Mouse (Mus musculus): ENCODE results near the gene Tmem8b. TPM values are rescaled to one million over a fixed set of nuclear protein-coding genes. Genes with fewer than 3 reads are reported as not detected.

Tmem8b gene
- polyA plus RNA-seq, 1 experiment from 2014 or later, result 17.1 TPM

- Histone ChIP-seq H3K9ac (replicated peaks) (no peak within 1 kb of the TSS), H3K36me3 (no peaks in the 10 kb centered on the region), H3K4me2 (replicated peaks) (no peak within 1 kb of the TSS), H3K4me3 (replicated peaks) (no peak within 1 kb of the TSS), H3K4me1 (replicated peaks) (no peaks in the 10 kb centered on the region), H3K27me3 (no peaks in the 10 kb centered on the region), H3K9me3 (no peaks in the 10 kb centered on the region), H3K27ac (no peak within 1 kb of the TSS)
- no peak for ATAC-seq
- 62% methylated on average over 3 of the region's 3 CpGs for WGBS
Measured at GRCm38 (mm10) chr4:43726995-43727394, 58.2 kb downstream of the Tmem8b start, which contains the start of gene Hrct1. TSS of gene Hrct1 (plus strand) at chr4:43727188.

GRCm38 (mm10) chr4:43727718-43728575 lies 59.2 kb downstream of the Tmem8b start:
- no peak for ATAC-seq
- Histone ChIP-seq H3K36me3 (no peaks in the 10 kb centered on the region), H3K9me3 (no peaks in the 10 kb centered on the region), H3K4me1 (replicated peaks) (no peaks in the 10 kb centered on the region), H3K27me3 (no peaks in the 10 kb centered on the region), H3K27ac (no peak overlapping the region), H3K4me2 (replicated peaks) (no peak overlapping the region), H3K4me3 (replicated peaks) (no peak overlapping the region), H3K9ac (replicated peaks) (no peak overlapping the region)
- 78% methylated on average over 7 of the region's 7 CpGs for WGBS

GRCm38 (mm10) chr4:43728576-43728954 lies 59.8 kb downstream of the Tmem8b start:
- H3K9me3 ChIP-seq, result no peaks in the 10 kb centered on the region
- 77% methylated on average over 5 of the region's 5 CpGs for WGBS
- no peaks in the 10 kb centered on the region for H3K36me3 ChIP-seq
- H3K27ac ChIP-seq, result no peak overlapping the region
- H3K4me3 ChIP-seq (replicated peaks), result no peak overlapping the region
- no peak for ATAC-seq
- no peak overlapping the region for H3K9ac ChIP-seq (replicated peaks)
- H3K4me1 ChIP-seq (replicated peaks), result no peaks in the 10 kb centered on the region
- no peak overlapping the region for H3K4me2 ChIP-seq (replicated peaks)
- no peaks in the 10 kb centered on the region for H3K27me3 ChIP-seq

- Histone ChIP-seq H3K27me3 (no peaks in the 10 kb centered on the region), H3K27ac (no peak overlapping the region), H3K9ac (replicated peaks) (no peak overlapping the region), H3K4me2 (replicated peaks) (no peak overlapping the region), H3K9me3 (no peaks in the 10 kb centered on the region), H3K4me3 (replicated peaks) (no peak overlapping the region), H3K4me1 (replicated peaks) (no peaks in the 10 kb centered on the region), H3K36me3 (no peaks in the 10 kb centered on the region)
- 77% methylated on average over 3 of the region's 3 CpGs for WGBS
- ATAC-seq, result no peak
Measured at GRCm38 (mm10) chr4:43729126-43729525, 60.4 kb downstream of the Tmem8b start.

- Histone ChIP-seq H3K36me3 (no peaks in the 10 kb centered on the region), H3K9me3 (no peaks in the 10 kb centered on the region), H3K9ac (replicated peaks) (no peak within 1 kb of the TSS), H3K4me3 (replicated peaks) (no peak within 1 kb of the TSS), H3K27me3 (no peaks in the 10 kb centered on the region), H3K4me1 (replicated peaks) (no peaks in the 10 kb centered on the region), H3K27ac (no peak within 1 kb of the TSS), H3K4me2 (replicated peaks) (no peak within 1 kb of the TSS)
- no peak for ATAC-seq
- 77% methylated on average over 14 of the region's 14 CpGs for WGBS
Measured at GRCm38 (mm10) chr4:43729794-43730550, 61.2 kb downstream of the Tmem8b start, which contains the start of gene Spaar. TSS of gene Spaar (plus strand) at chr4:43730034.

- Histone ChIP-seq H3K4me3 (replicated peaks) (no peak overlapping the region), H3K36me3 (no peaks in the 10 kb centered on the region), H3K9me3 (no peaks in the 10 kb centered on the region), H3K27ac (no peak overlapping the region), H3K4me1 (replicated peaks) (no peaks in the 10 kb centered on the region), H3K27me3 (no peaks in the 10 kb centered on the region), H3K9ac (replicated peaks) (no peak overlapping the region), H3K4me2 (replicated peaks) (no peak overlapping the region)
- WGBS, result 78% methylated on average over 21 of the region's 21 CpGs
- no peak for ATAC-seq
Measured at GRCm38 (mm10) chr4:43730750-43731297, 62.1 kb downstream of the Tmem8b start.

GRCm38 (mm10) chr4:43732171-43732570 lies 63.4 kb downstream of the Tmem8b start:
- no peak overlapping the region for H3K4me3 ChIP-seq (replicated peaks)
- H3K9me3 ChIP-seq, result no peaks in the 10 kb centered on the region
- no peak for ATAC-seq
- H3K27me3 ChIP-seq, result no peaks in the 10 kb centered on the region
- no peaks in the 10 kb centered on the region for H3K4me1 ChIP-seq (replicated peaks)
- no peak overlapping the region for H3K9ac ChIP-seq (replicated peaks)
- no peaks in the 10 kb centered on the region for H3K36me3 ChIP-seq
- whole genome bisulfite sequencing, result 19% methylated on average over 1 of the region's 1 CpGs
- H3K4me2 ChIP-seq (replicated peaks), result no peak overlapping the region
- H3K27ac ChIP-seq, result no peak overlapping the region

- no peak overlapping the region for H3K4me2 ChIP-seq (replicated peaks)
- no peaks in the 10 kb centered on the region for H3K4me1 ChIP-seq (replicated peaks)
- no peak for ATAC-seq
- 89% methylated on average over 5 of the region's 5 CpGs for WGBS
- no peaks in the 10 kb centered on the region for H3K9me3 ChIP-seq
- H3K27ac ChIP-seq, result no peak overlapping the region
- H3K9ac ChIP-seq (replicated peaks), result no peak overlapping the region
- no peak overlapping the region for H3K4me3 ChIP-seq (replicated peaks)
- no peaks in the 10 kb centered on the region for H3K36me3 ChIP-seq
- H3K27me3 ChIP-seq, result no peaks in the 10 kb centered on the region
Measured at GRCm38 (mm10) chr4:43733186-43733585, 64.4 kb downstream of the Tmem8b start.

GRCm38 (mm10) chr4:43737144-43737543 lies 68.4 kb downstream of the Tmem8b start:
- Histone ChIP-seq H3K4me1 (replicated peaks) (no peaks in the 10 kb centered on the region), H3K27me3 (no peaks in the 10 kb centered on the region), H3K4me2 (replicated peaks) (no peak overlapping the region), H3K4me3 (replicated peaks) (no peak overlapping the region), H3K27ac (no peak overlapping the region), H3K9me3 (no peaks in the 10 kb centered on the region), H3K9ac (replicated peaks) (no peak overlapping the region), H3K36me3 (no peaks in the 10 kb centered on the region)
- 69% methylated on average over 6 of the region's 6 CpGs for WGBS
- no peak for ATAC-seq

GRCm38 (mm10) chr4:43738989-43739674 lies 70.4 kb downstream of the Tmem8b start:
- no peak overlapping the region for H3K9ac ChIP-seq (replicated peaks)
- WGBS, result 77% methylated on average over 8 of the region's 8 CpGs
- no peaks in the 10 kb centered on the region for H3K36me3 ChIP-seq
- ATAC-seq, result no peak
- H3K4me1 ChIP-seq (replicated peaks), result no peaks in the 10 kb centered on the region
- H3K9me3 ChIP-seq, result no peaks in the 10 kb centered on the region
- no peak overlapping the region for H3K27ac ChIP-seq
- no peaks in the 10 kb centered on the region for H3K27me3 ChIP-seq
- no peak overlapping the region for H3K4me2 ChIP-seq (replicated peaks)
- H3K4me3 ChIP-seq (replicated peaks), result no peak overlapping the region

- Histone ChIP-seq H3K36me3 (no peaks in the 10 kb centered on the region), H3K4me2 (replicated peaks) (no peak overlapping the region), H3K4me1 (replicated peaks) (no peaks in the 10 kb centered on the region), H3K27me3 (no peaks in the 10 kb centered on the region), H3K9ac (replicated peaks) (no peak overlapping the region), H3K27ac (no peak overlapping the region), H3K4me3 (replicated peaks) (no peak overlapping the region), H3K9me3 (no peaks in the 10 kb centered on the region)
- 72% methylated on average over 5 of the region's 5 CpGs for WGBS
- no peak for ATAC-seq
Measured at GRCm38 (mm10) chr4:43741526-43741925, 72.8 kb downstream of the Tmem8b start.

Measured in midbrain, embryonic 13.5 days (tissue).